Comparison of ENCODE assay signal across 8 mouse cellular contexts in genomic region chr1:112388807-112389206, GRCm38 (mm10).
DNase-seq lines count a peak whose midpoint lies in the region; ATAC-seq and TF ChIP-seq lines count a peak whose summit lies in the region.
"Had no signal": no experiment of that assay in that cellular context is flagged by ENCODE, and none has a peak within 500 bp of the region (broad histone marks: within the 10 kb centered on the region; RNA-seq: fewer than 3 reads in every experiment).

No protein-coding gene starts in this region.

- H3K36me3 ChIP-seq in forebrain, embryonic 14.5 days (ENCODE audit: control insufficient read depth, insufficient read depth, low read length): no peaks in the 10 kb centered on the region
- H3K36me3 ChIP-seq in midbrain, embryonic 10.5 days: no peaks in the 10 kb centered on the region

- no peak overlapping the region for H3K4me3 ChIP-seq in forebrain, embryonic 14.5 days (ENCODE audit: low read depth, low read length)
- no peak overlapping the region for H3K4me3 ChIP-seq in layer of hippocampus, adult 2 months
- H3K4me3 ChIP-seq in midbrain, embryonic 10.5 days: no peak overlapping the region
- H3K4me3 ChIP-seq: megakaryocyte, embryonic 14.5 days had no signal

- H3K4me1 ChIP-seq in forebrain, embryonic 14.5 days (ENCODE audit: control insufficient read depth, insufficient read depth, low read length): no peaks in the 10 kb centered on the region
- H3K4me1 ChIP-seq in midbrain, embryonic 10.5 days: no peaks in the 10 kb centered on the region
- H3K4me1 ChIP-seq: megakaryocyte, embryonic 14.5 days had no signal

- no peak overlapping the region for H3K4me2 ChIP-seq in forebrain, embryonic 14.5 days (ENCODE audit: low read length)

- 36% methylated on average over 3 of the region's 3 CpGs for WGBS in forebrain, embryonic 14.5 days
- 40% methylated on average over 3 of the region's 3 CpGs for WGBS in midbrain, embryonic 10.5 days

- no peaks in the 10 kb centered on the region for H3K9me3 ChIP-seq in forebrain, embryonic 14.5 days (replicated peaks; ENCODE audit: control insufficient read depth, low read length)
- no peaks in the 10 kb centered on the region for H3K9me3 ChIP-seq in midbrain, embryonic 10.5 days (replicated peaks)
- H3K9me3 ChIP-seq: megakaryocyte, embryonic 14.5 days had no signal

- no peak overlapping the region for H3K9ac ChIP-seq in forebrain, embryonic 14.5 days (ENCODE audit: low read length)

- H3K27me3 ChIP-seq in forebrain, embryonic 14.5 days (replicated peaks; ENCODE audit: control insufficient read depth, insufficient read depth, low read length): no peaks in the 10 kb centered on the region
- no peaks in the 10 kb centered on the region for H3K27me3 ChIP-seq in midbrain, embryonic 10.5 days (ENCODE audit: low read depth, poor library complexity, severe bottlenecking)
- H3K27me3 ChIP-seq: megakaryocyte, embryonic 14.5 days had no signal

- H3K27ac ChIP-seq in forebrain, embryonic 14.5 days (ENCODE audit: low read depth, low read length): no peak overlapping the region
- H3K27ac ChIP-seq in layer of hippocampus, adult 2 months: no peak overlapping the region
- H3K27ac ChIP-seq in midbrain, embryonic 10.5 days (replicated peaks): no peak overlapping the region

- ATAC-seq in forebrain, embryonic 14.5 days: peak; percentile 74

- TF ChIP-seq CTCF in layer of hippocampus, adult 2 months (conservative IDR thresholded peaks at IDR 0.05): peak; percentile 94

- DNase-seq in urinary bladder, postnatal 14 days (ENCODE audit: low spot score): peak; percentile 20
- no peak for DNase-seq in urinary bladder, postnatal 36 days (ENCODE audit: low spot score in 2 of 2)
- peak; percentile 7 for DNase-seq in cerebellum, adult 11 months
- DNase-seq in forebrain, embryonic 14.5 days (ENCODE audit: low spot score): peak; percentile 66
- peak; percentile 49 to 75 for DNase-seq in layer of hippocampus, adult 2 months (ENCODE audit: low spot score in 2 of 2)
- peak; percentile 50 for DNase-seq in midbrain, embryonic 10.5 days (ENCODE audit: low spot score)
- no peak for DNase-seq in spleen, adult 18-20 months

Comparison
In these comparisons a context has a peak if more than half of its experiments do, and no peak if none do; other contexts are left out.
1. DNase-seq: peak in urinary bladder, postnatal 14 days (single experiment), cerebellum, adult 11 months (single experiment), forebrain, embryonic 14.5 days (single experiment), layer of hippocampus, adult 2 months (2 of 2) and midbrain, embryonic 10.5 days (single experiment); none in urinary bladder, postnatal 36 days (0 of 2) and spleen, adult 18-20 months (0 of 2).